Mouse (Mus musculus): Measurements from ENCODE around the gene Med15.

DNA sequence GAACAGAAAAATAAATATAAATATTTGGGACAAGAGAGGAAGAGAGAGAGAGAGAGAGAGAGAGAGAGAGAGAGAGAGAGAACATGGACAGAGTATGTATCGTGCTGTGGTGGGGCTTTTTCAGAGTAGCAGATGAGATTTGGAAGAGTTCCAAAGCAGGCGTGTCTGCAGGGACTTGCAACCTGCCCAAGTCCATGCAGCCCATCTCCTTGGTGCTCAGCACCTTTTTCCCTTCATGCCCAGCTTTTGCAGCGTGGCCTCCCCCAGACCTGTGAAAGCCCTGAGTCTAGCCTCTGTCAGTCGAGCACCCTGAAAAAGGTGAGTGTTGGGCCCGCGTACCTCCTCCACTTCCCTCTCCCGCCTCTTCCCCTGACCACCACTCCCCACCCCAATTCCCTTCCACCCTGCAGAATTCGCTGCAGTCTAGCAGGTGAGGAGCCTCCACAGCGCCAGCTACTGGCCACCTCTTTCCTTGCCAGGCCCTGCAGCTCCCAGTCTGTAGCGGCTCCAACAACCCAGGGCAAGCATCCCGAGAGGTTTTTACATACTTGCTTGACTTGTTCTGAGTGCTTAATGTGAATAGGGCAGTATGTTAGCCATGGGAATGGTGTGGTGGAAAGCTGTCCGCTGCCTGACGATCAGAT, 114.6 kb downstream of the Med15 start:
- TF ChIP-seq CTCF (IDR thresholded peaks at IDR 0.05; ENCODE audit: insufficient read depth, low read length) (peak; percentile 60), POLR2A (IDR thresholded peaks at IDR 0.05; ENCODE audit: borderline replicate concordance, extremely low read depth, low read depth, low read length) (no peak)
